Mouse (Mus musculus): ENCODE measurements around the gene Arhgef18.

DNA sequence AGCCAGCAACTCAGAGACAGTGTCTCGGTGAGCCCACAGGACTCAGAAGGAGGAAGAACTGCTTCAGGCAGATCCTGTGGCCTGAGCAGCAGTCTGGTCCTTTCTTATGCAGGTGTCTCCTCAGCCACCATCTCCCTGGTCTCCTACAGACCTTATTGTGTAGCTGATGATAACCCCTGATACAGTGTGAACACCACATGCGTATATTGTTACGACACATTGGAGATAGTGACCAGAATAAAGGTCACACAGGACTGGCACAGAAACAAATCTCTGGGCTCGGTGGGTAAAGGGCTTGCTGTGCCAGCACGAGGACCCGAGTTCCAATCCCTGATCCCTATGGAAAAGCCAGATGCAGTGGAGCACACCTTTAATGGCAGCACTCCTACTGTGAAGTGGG is 22.9 kb downstream of the Arhgef18 start:
- TF ChIP-seq EP300 (optimal IDR thresholded peaks at IDR 0.05) (no peak), CTCF (IDR thresholded peaks at IDR 0.05; ENCODE audit: low read depth) (no peak)
